ENCODE assay signal across 13 mouse cellular contexts in the genomic region with DNA sequence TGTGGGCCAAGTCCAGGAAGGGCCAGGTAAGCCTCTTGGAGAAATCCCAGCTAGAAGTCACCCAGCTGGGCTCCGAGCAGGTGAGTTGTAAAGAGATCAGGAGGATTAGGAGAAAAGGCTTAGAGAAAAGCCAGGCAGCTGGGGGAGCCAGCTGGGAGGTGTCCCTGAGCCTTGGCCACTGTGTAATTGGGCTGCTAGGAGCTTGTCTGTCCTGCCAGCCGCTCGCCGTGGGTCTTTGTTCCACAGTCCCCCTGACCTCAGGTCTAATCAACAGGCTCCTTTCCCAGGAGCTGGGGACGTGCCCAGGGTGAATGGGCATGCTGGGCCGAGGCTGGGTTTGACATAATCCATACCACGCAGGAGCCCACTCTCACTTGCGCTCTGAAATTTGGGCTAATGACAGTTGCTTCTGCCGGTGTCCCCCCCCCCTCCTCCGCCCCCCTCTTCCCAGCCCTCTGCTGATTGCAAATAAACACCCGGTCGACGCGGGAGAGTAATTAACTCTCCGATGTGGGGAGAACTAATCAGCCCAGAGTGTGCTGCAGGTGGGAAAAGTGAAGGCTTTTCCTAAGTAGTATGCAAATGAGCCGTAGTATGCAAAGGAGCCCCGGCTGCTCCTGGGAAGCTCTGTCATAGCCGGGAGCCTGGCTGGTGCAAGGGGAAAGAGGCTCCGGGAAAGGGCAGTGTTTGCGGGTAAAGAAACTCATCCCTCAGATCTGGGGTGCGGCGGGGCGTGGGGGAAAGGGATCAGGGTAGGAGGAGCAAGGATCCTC. TPM values are rescaled to one million over a fixed set of nuclear protein-coding genes. Genes with fewer than 3 reads are reported as not detected.
DNase-seq lines count a peak whose midpoint lies in the region; ATAC-seq and TF ChIP-seq lines count a peak whose summit lies in the region.
"Had no signal": no experiment of that assay in that cellular context is flagged by ENCODE, and none has a peak within 500 bp of the region (broad histone marks: within the 10 kb centered on the region; RNA-seq: fewer than 3 reads in every experiment).

No protein-coding gene starts in this region.

- H3K4me2 ChIP-seq in neural tube, embryonic 11.5 days (ENCODE audit: low read depth): peak overlapping the region; percentile 12; the same call in 1 of the 2 replicates
- H3K4me2 ChIP-seq in forebrain, embryonic 15.5 days (replicated peaks): peak overlapping the region; percentile 30
- peak overlapping the region; percentile 38 for H3K4me2 ChIP-seq in midbrain, embryonic 12.5 days (replicated peaks)
- H3K4me2 ChIP-seq in liver, embryonic 11.5 days: no peak overlapping the region
- H3K4me2 ChIP-seq: embryonic facial prominence, embryonic 13.5 days; heart, embryonic 15.5 days had no signal

- no peak for TF ChIP-seq CTCF in layer of hippocampus, adult 2 months (conservative IDR thresholded peaks at IDR 0.05)

- H3K9me3 ChIP-seq in neural tube, embryonic 11.5 days (ENCODE audit: control insufficient read depth, low read length): no peaks in the 10 kb centered on the region
- no peaks in the 10 kb centered on the region for H3K9me3 ChIP-seq in forebrain, embryonic 15.5 days
- no peaks in the 10 kb centered on the region for H3K9me3 ChIP-seq in midbrain, embryonic 12.5 days
- H3K9me3 ChIP-seq in liver, embryonic 11.5 days (ENCODE audit: control insufficient read depth, low read length): no peaks in the 10 kb centered on the region
- H3K9me3 ChIP-seq: embryonic facial prominence, embryonic 13.5 days; heart, embryonic 15.5 days had no signal

- H3K9ac ChIP-seq in neural tube, embryonic 11.5 days (ENCODE audit: low read length): no peak overlapping the region
- H3K9ac ChIP-seq in forebrain, embryonic 15.5 days (replicated peaks): no peak overlapping the region
- H3K9ac ChIP-seq in midbrain, embryonic 12.5 days (replicated peaks): no peak overlapping the region; the same call in 1 of the 2 replicates
- no peak overlapping the region for H3K9ac ChIP-seq in liver, embryonic 11.5 days (ENCODE audit: low read depth, low read length)
- H3K9ac ChIP-seq: embryonic facial prominence, embryonic 13.5 days; heart, embryonic 15.5 days; liver, embryonic 14.5 days had no signal

- ATAC-seq in neural tube, embryonic 11.5 days (ENCODE audit: insufficient read depth, low FRiP score, low TSS enrichment): no peak
- peak; percentile 89 for ATAC-seq in forebrain, embryonic 15.5 days (replicated peaks)
- ATAC-seq in midbrain, embryonic 12.5 days (ENCODE audit: low FRiP score, low read depth): peak; percentile 38; the same call in 1 of the 2 replicates
- no peak for ATAC-seq in liver, embryonic 11.5 days (replicated peaks; ENCODE audit: low FRiP score)

- peaks cover 26% of the 10 kb centered on the region for H3K27me3 ChIP-seq in neural tube, embryonic 11.5 days (ENCODE audit: control insufficient read depth, insufficient read depth, low read length)
- peaks cover 8% of the 10 kb centered on the region; the same call in 1 of the 2 replicates for H3K27me3 ChIP-seq in forebrain, embryonic 15.5 days
- peaks cover 76% of the 10 kb centered on the region for H3K27me3 ChIP-seq in midbrain, embryonic 12.5 days
- peaks cover 44% of the 10 kb centered on the region for H3K27me3 ChIP-seq in liver, embryonic 11.5 days (replicated peaks; ENCODE audit: control insufficient read depth, insufficient read depth, low read length)

- H3K4me1 ChIP-seq in neural tube, embryonic 11.5 days (ENCODE audit: control insufficient read depth, insufficient read depth, low read length): peaks cover 3% of the 10 kb centered on the region; the same call in 1 of the 2 replicates
- H3K4me1 ChIP-seq in forebrain, embryonic 15.5 days: peaks cover 14% of the 10 kb centered on the region
- H3K4me1 ChIP-seq in midbrain, embryonic 12.5 days: peaks cover 15% of the 10 kb centered on the region
- no peaks in the 10 kb centered on the region for H3K4me1 ChIP-seq in liver, embryonic 11.5 days (replicated peaks; ENCODE audit: control insufficient read depth, insufficient read depth, low read length)
- H3K4me1 ChIP-seq: embryonic facial prominence, embryonic 13.5 days; heart, embryonic 15.5 days had no signal

- WGBS in neural tube, embryonic 11.5 days: 2% methylated on average over 22 of the region's 23 CpGs
- WGBS in forebrain, embryonic 15.5 days: under 1% methylated on average over 23 of the region's 23 CpGs
- under 1% methylated on average over 23 of the region's 23 CpGs for WGBS in midbrain, embryonic 12.5 days
- 6% methylated on average over 23 of the region's 23 CpGs for WGBS in liver, embryonic 11.5 days

- H3K36me3 ChIP-seq in neural tube, embryonic 11.5 days (ENCODE audit: control insufficient read depth, insufficient read depth, low read length): no peaks in the 10 kb centered on the region
- H3K36me3 ChIP-seq in forebrain, embryonic 15.5 days: no peaks in the 10 kb centered on the region
- H3K36me3 ChIP-seq in midbrain, embryonic 12.5 days: no peaks in the 10 kb centered on the region
- H3K36me3 ChIP-seq in liver, embryonic 11.5 days (ENCODE audit: control insufficient read depth, insufficient read depth, low read length): no peaks in the 10 kb centered on the region
- H3K36me3 ChIP-seq: embryonic facial prominence, embryonic 13.5 days; heart, embryonic 15.5 days had no signal

- H3K27ac ChIP-seq in neural tube, embryonic 11.5 days (ENCODE audit: low read depth, low read length): no peak overlapping the region
- H3K27ac ChIP-seq in forebrain, embryonic 15.5 days (replicated peaks): peak overlapping the region; percentile 28; the same call in 1 of the 2 replicates
- no peak overlapping the region; the same call in 1 of the 2 replicates for H3K27ac ChIP-seq in midbrain, embryonic 12.5 days (replicated peaks)
- no peak overlapping the region for H3K27ac ChIP-seq in layer of hippocampus, adult 2 months
- H3K27ac ChIP-seq in liver, embryonic 11.5 days (ENCODE audit: low read depth, low read length): no peak overlapping the region
- H3K27ac ChIP-seq: embryonic facial prominence, embryonic 13.5 days; heart, embryonic 15.5 days; liver, embryonic 14.5 days had no signal

- DNase-seq in neural tube, embryonic 11.5 days (ENCODE audit: low spot score): no peak
- no peak for DNase-seq in neural tube, embryonic 10.5 days (ENCODE audit: extremely low spot score, low spot score)
- DNase-seq in right cerebral cortex, postnatal 14 days: no peak
- DNase-seq in layer of hippocampus, adult 2 months (ENCODE audit: low spot score in 2 of 2): no peak
- no peak for DNase-seq in ovary, postnatal 14 days (ENCODE audit: low spot score)
- no peak for DNase-seq in liver, embryonic 11.5 days (ENCODE audit: low spot score)
- DNase-seq: cerebellum, adult 11-12 months had no signal

- peak overlapping the region; percentile 4; the same call in 1 of the 2 replicates for H3K4me3 ChIP-seq in neural tube, embryonic 11.5 days (ENCODE audit: low read depth, low read length)
- peak overlapping the region; percentile 4; the same call in 1 of the 2 replicates for H3K4me3 ChIP-seq in forebrain, embryonic 15.5 days
- peak overlapping the region; percentile 6; the same call in 1 of the 2 replicates for H3K4me3 ChIP-seq in midbrain, embryonic 12.5 days
- no peak overlapping the region for H3K4me3 ChIP-seq in layer of hippocampus, adult 2 months
- no peak overlapping the region for H3K4me3 ChIP-seq in liver, embryonic 11.5 days (ENCODE audit: low read depth, low read length)
- H3K4me3 ChIP-seq: embryonic facial prominence, embryonic 13.5 days; heart, embryonic 15.5 days had no signal

RNA-seq across cellular contexts. Expression of gene C1qa, which starts 6.3 kb away (rescaled TPM):
- polyA plus RNA-seq in neural tube, embryonic 11.5 days (2014; fragmentation: Nextera tagmentation; extraction: Ambion mirVana): 11.8 and 13.8 TPM in 2 replicates
- polyA plus RNA-seq in forebrain, embryonic 15.5 days (2015; fragmentation: Nextera tagmentation; extraction: Ambion mirVana): 22.0 and 23.3 TPM in 2 replicates
- polyA plus RNA-seq in midbrain, embryonic 12.5 days (2016; fragmentation: Nextera tagmentation; extraction: Ambion mirVana): 16.3 and 17.0 TPM in 2 replicates
- 10 to 100 TPM; 48.1 to 48.3 TPM for total RNA-seq in layer of hippocampus, adult 2 months (2021)
- 32.5 and 37.8 TPM in 2 replicates for polyA plus RNA-seq in liver, embryonic 11.5 days (2014; fragmentation: Nextera tagmentation; extraction: Ambion mirVana)
- total RNA-seq: CH12.LX had no signal

RNA-seq across cellular contexts. Expression of gene C1qc, which starts 12.1 kb away (rescaled TPM):
- polyA plus RNA-seq in neural tube, embryonic 11.5 days (2014; fragmentation: Nextera tagmentation; extraction: Ambion mirVana): 12.3 and 13.3 TPM in 2 replicates
- 18.8 and 20.7 TPM in 2 replicates for polyA plus RNA-seq in forebrain, embryonic 15.5 days (2015; fragmentation: Nextera tagmentation; extraction: Ambion mirVana)
- 17.3 and 23.9 TPM in 2 replicates for polyA plus RNA-seq in midbrain, embryonic 12.5 days (2016; fragmentation: Nextera tagmentation; extraction: Ambion mirVana)
- 10 to 100 TPM; 40.0 to 41.8 TPM for total RNA-seq in layer of hippocampus, adult 2 months (2021)
- 40.4 and 42.0 TPM in 2 replicates for polyA plus RNA-seq in liver, embryonic 11.5 days (2014; fragmentation: Nextera tagmentation; extraction: Ambion mirVana)
- total RNA-seq: CH12.LX had no signal

RNA-seq across cellular contexts. Expression of gene C1qb, which starts 19.0 kb away (rescaled TPM):
- 24.2 and 27.3 TPM in 2 replicates for polyA plus RNA-seq in neural tube, embryonic 11.5 days (2014; fragmentation: Nextera tagmentation; extraction: Ambion mirVana)
- polyA plus RNA-seq in forebrain, embryonic 15.5 days (2015; fragmentation: Nextera tagmentation; extraction: Ambion mirVana): 28.2 and 30.5 TPM in 2 replicates
- 30.2 and 38.4 TPM in 2 replicates for polyA plus RNA-seq in midbrain, embryonic 12.5 days (2016; fragmentation: Nextera tagmentation; extraction: Ambion mirVana)
- total RNA-seq in layer of hippocampus, adult 2 months (2021): 10 to 100 TPM; 51.1 to 52.0 TPM
- 77.7 and 81.2 TPM in 2 replicates for polyA plus RNA-seq in liver, embryonic 11.5 days (2014; fragmentation: Nextera tagmentation; extraction: Ambion mirVana)
- total RNA-seq: CH12.LX had no signal

RNA-seq across cellular contexts. Expression of gene Epha8, which starts 51.7 kb away (rescaled TPM):
- 1.8 and 2.5 TPM in 2 replicates for polyA plus RNA-seq in neural tube, embryonic 11.5 days (2014; fragmentation: Nextera tagmentation; extraction: Ambion mirVana)
- polyA plus RNA-seq in forebrain, embryonic 15.5 days (2015; fragmentation: Nextera tagmentation; extraction: Ambion mirVana): 4.6 and 5.1 TPM in 2 replicates
- polyA plus RNA-seq in midbrain, embryonic 12.5 days (2016; fragmentation: Nextera tagmentation; extraction: Ambion mirVana): 10.9 and 11.6 TPM in 2 replicates
- total RNA-seq in layer of hippocampus, adult 2 months (2021): 1 to 10 TPM; 1.4 to 2.7 TPM
- polyA plus RNA-seq in liver, embryonic 11.5 days (2014; fragmentation: Nextera tagmentation; extraction: Ambion mirVana): 0.21 and 0.22 TPM in 2 replicates
- total RNA-seq: CH12.LX had no signal

Comparison
In these comparisons a context has a peak if more than half of its experiments do, and no peak if none do; other contexts are left out.
1. ATAC-seq: peak in forebrain, embryonic 15.5 days (single experiment) and midbrain, embryonic 12.5 days (single experiment); none in neural tube, embryonic 11.5 days (single experiment) and liver, embryonic 11.5 days (single experiment).
2. H3K4me3 ChIP-seq: peak in neural tube, embryonic 11.5 days (single experiment), forebrain, embryonic 15.5 days (single experiment) and midbrain, embryonic 12.5 days (single experiment); none in layer of hippocampus, adult 2 months (single experiment) and liver, embryonic 11.5 days (single experiment).